Mouse (Mus musculus): Measurements from ENCODE around the gene Olfr520. TPM values are rescaled to one million over a fixed set of nuclear protein-coding genes. Genes with fewer than 3 reads are reported as not detected.

Gene Olfr520
- polyA plus RNA-seq, 1 experiment from 2014 or later: not detected

DNA sequence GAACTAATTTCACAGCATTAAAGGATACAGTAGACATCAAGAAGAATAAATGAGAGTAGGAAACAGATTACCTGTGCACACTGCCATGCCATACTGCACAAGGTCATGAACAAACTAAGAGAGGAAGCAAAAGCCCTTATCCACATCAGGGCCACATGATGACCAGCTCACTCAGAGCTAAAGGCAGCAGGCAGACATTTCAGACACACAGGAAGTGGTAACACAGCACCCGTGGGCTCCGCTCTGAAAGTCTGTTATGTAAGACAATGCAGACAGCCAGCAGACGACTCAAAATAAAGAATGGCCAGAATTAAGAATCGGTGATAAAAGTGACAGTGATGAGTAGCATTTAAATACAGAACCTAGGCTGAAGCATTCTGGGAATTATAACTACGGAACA lies 51.3 kb downstream of the Olfr520 start:
- no peaks in the 10 kb centered on the region for H3K27me3 ChIP-seq (replicated peaks; ENCODE audit: control insufficient read depth, insufficient read depth, low read length)
- H3K9me3 ChIP-seq (ENCODE audit: control insufficient read depth, low read length): no peaks in the 10 kb centered on the region
- no peaks in the 10 kb centered on the region for H3K36me3 ChIP-seq (ENCODE audit: control insufficient read depth, insufficient read depth, low read length)
- no peak overlapping the region for H3K27ac ChIP-seq (ENCODE audit: low read length)
- no peaks in the 10 kb centered on the region for H3K4me1 ChIP-seq (ENCODE audit: control insufficient read depth, insufficient read depth, low read length)
- no peak overlapping the region for H3K4me2 ChIP-seq (ENCODE audit: low read depth, low read length)
- H3K4me3 ChIP-seq (ENCODE audit: low read length): no peak overlapping the region
- WGBS: 72% methylated on average over 5 of the region's 5 CpGs
- ATAC-seq: no peak
- no peak overlapping the region for H3K9ac ChIP-seq (ENCODE audit: low read depth, low read length)

DNA sequence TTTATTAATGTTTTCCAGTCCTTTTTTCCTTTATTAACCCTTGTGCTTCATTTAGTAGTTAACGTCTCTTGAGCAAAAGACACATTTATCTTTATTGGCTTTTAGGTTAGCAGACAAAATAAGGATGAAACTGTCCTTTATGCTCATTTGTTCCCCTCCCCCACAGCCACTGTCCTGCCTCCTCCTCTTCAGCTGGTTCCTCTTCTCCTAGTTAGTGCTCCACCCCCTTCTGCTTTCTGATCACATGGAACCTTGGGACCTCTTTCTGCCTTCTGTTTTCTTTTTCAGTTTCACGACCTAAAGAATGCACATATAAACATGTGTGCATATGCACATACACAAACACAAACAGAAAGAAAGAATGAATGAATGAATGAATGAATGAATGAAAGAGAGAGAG lies 51.8 kb downstream of the Olfr520 start:
- Histone ChIP-seq H3K36me3 (ENCODE audit: control insufficient read depth, insufficient read depth, low read length) (no peaks in the 10 kb centered on the region), H3K9ac (ENCODE audit: low read depth, low read length) (no peak overlapping the region), H3K4me3 (ENCODE audit: low read length) (no peak overlapping the region), H3K4me1 (ENCODE audit: control insufficient read depth, insufficient read depth, low read length) (no peaks in the 10 kb centered on the region), H3K27ac (ENCODE audit: low read length) (no peak overlapping the region), H3K4me2 (ENCODE audit: low read depth, low read length) (no peak overlapping the region), H3K9me3 (ENCODE audit: control insufficient read depth, low read length) (no peaks in the 10 kb centered on the region), H3K27me3 (replicated peaks; ENCODE audit: control insufficient read depth, insufficient read depth, low read length) (no peaks in the 10 kb centered on the region)
- no peak for ATAC-seq
- WGBS: 73% methylated on average over 2 of the region's 2 CpGs

DNA sequence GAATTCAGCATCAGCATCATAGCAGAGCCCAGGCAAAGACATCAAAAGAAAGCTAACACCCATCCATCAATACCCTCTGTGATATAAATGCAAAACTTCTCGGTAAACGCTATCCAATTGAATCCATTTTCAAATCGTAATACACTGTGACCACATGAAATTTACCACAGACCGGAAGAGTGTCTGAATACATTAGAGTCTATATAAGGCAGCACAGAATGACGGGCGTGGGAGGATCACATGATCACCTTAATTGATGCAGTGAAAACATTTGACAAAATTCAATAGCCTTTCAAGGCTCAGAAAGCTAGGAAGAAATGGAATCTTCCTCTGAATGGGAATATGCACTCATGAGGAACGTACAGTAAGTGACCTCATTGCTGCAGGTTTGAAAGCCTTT lies 53.3 kb downstream of the Olfr520 start:
- Histone ChIP-seq H3K4me3 (ENCODE audit: low read length) (no peak overlapping the region), H3K9me3 (ENCODE audit: control insufficient read depth, low read length) (no peaks in the 10 kb centered on the region), H3K4me1 (ENCODE audit: control insufficient read depth, insufficient read depth, low read length) (no peaks in the 10 kb centered on the region), H3K27me3 (replicated peaks; ENCODE audit: control insufficient read depth, insufficient read depth, low read length) (no peaks in the 10 kb centered on the region), H3K36me3 (ENCODE audit: control insufficient read depth, insufficient read depth, low read length) (no peaks in the 10 kb centered on the region), H3K27ac (ENCODE audit: low read length) (no peak overlapping the region), H3K9ac (ENCODE audit: low read depth, low read length) (no peak overlapping the region), H3K4me2 (ENCODE audit: low read depth, low read length) (no peak overlapping the region)
- WGBS: 88% methylated on average over 7 of the region's 7 CpGs
- ATAC-seq: no peak

DNA sequence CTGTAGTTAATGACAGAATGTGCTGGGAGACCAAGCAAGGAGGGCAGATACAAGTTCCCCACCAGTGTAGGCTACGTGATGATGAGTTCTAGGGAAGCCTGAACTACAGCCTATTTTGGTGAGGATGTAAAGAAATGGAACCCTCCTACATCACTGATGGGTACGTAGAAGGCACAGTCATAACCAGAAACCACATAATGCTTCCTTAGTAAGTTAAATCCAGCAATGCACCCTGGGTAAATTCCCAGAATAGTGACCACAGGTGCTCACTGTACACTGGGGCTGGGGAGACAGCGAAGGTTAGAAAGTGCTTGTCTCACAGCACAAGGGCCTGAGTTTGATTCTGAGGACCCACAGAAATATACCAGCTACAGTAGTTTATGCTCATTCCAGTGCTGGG lies 55.5 kb downstream of the Olfr520 start:
- no peak for ATAC-seq
- no peaks in the 10 kb centered on the region for H3K9me3 ChIP-seq (ENCODE audit: control insufficient read depth, low read length)
- 85% methylated on average over 3 of the region's 3 CpGs for WGBS
- no peaks in the 10 kb centered on the region for H3K36me3 ChIP-seq (ENCODE audit: control insufficient read depth, insufficient read depth, low read length)
- no peaks in the 10 kb centered on the region for H3K27me3 ChIP-seq (replicated peaks; ENCODE audit: control insufficient read depth, insufficient read depth, low read length)
- no peak overlapping the region for H3K4me3 ChIP-seq (ENCODE audit: low read length)
- H3K27ac ChIP-seq (ENCODE audit: low read length): no peak overlapping the region
- H3K4me1 ChIP-seq (ENCODE audit: control insufficient read depth, insufficient read depth, low read length): no peaks in the 10 kb centered on the region
- H3K9ac ChIP-seq (ENCODE audit: low read depth, low read length): no peak overlapping the region
- H3K4me2 ChIP-seq (ENCODE audit: low read depth, low read length): no peak overlapping the region

Other genes with a start within 250 kb of the Olfr520 start
- gene Rps3, start 246.5 kb upstream of the Olfr520 start, polyA plus RNA-seq (2015; fragmentation: Nextera tagmentation; extraction: Ambion mirVana): 775 and 816 TPM in 2 replicates
- 7.7 and 9.2 TPM in 2 replicates for gene Arrb1, start 194.8 kb upstream of the Olfr520 start, polyA plus RNA-seq (2015; fragmentation: Nextera tagmentation; extraction: Ambion mirVana)
- 1.0 and 1.1 TPM in 2 replicates for gene Tpbgl, start 103.2 kb upstream of the Olfr520 start, polyA plus RNA-seq (2015; fragmentation: Nextera tagmentation; extraction: Ambion mirVana)
- gene Slco2b1, start 18.9 kb upstream of the Olfr520 start, polyA plus RNA-seq (2015; fragmentation: Nextera tagmentation; extraction: Ambion mirVana): 3.0 and 3.7 TPM in 2 replicates
- not detected in 2 replicates for gene Olfr521, start 33.2 kb downstream of the Olfr520 start, polyA plus RNA-seq (2015; fragmentation: Nextera tagmentation; extraction: Ambion mirVana)
- gene Neu3, start 98.1 kb downstream of the Olfr520 start, polyA plus RNA-seq (2015; fragmentation: Nextera tagmentation; extraction: Ambion mirVana): 6.0 and 7.2 TPM in 2 replicates
- 0.11 and 0.12 TPM in 2 replicates for gene Xrra1, start 128.8 kb downstream of the Olfr520 start, polyA plus RNA-seq (2015; fragmentation: Nextera tagmentation; extraction: Ambion mirVana)
- 393 and 423 TPM in 2 replicates for gene Spcs2, start 133.2 kb downstream of the Olfr520 start, polyA plus RNA-seq (2015; fragmentation: Nextera tagmentation; extraction: Ambion mirVana)